Mouse (Mus musculus): ENCODE measurements around the gene Krtap9-3.

GRCm38 (mm10) chr11:99556195-99556594 is 41.7 kb downstream of the Krtap9-3 start:
- TF ChIP-seq GATA1 (IDR thresholded peaks at IDR 0.05; ENCODE audit: low read length) (no peak), TAL1 (IDR thresholded peaks at IDR 0.05; ENCODE audit: low read length) (no peak)
